Mouse (Mus musculus) G1E (cell line): ENCODE results near the gene Map4k2.

Source experiments
- CTCF ChIP-seq: IDR thresholded peaks from 2 replicates; pipeline ENCODE4 v1.5.1; 2012; ENCODE audit warnings: low read depth, low read length, inconsistent platforms, mixed read lengths
- GATA1 ChIP-seq: IDR thresholded peaks from 2 replicates; pipeline ENCODE4 v1.6.1; 2012; ENCODE audit warnings: borderline replicate concordance, low read length, inconsistent platforms, mixed read lengths

DNA sequence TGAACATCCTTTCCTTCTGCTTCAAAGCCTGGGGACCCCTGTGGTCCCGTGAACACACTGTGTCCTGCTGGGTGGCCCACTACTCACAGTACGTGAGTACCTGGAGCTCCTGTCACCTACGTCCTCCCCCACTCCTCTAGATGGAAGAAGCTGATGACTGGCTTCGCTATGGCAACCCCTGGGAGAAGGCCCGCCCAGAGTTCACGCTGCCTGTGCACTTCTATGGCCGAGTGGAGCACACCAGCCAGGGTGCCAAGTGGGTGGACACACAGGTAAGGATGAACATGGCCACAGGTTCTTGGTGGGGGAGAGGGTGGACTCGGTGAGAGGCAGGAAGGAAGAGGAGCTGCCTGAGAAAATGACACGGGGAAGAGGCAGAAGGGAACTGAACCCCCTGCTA, 45.3 kb downstream of the Map4k2 start:
- TF ChIP-seq CTCF (no peak), GATA1 (no peak)
